Mouse (Mus musculus) gonadal fat pad, adult 2 months (tissue): ENCODE results near the gene Cbfa2t2. TPM values are rescaled to one million over a fixed set of nuclear protein-coding genes. Genes with fewer than 3 reads are reported as not detected.

Experiments used
- DNase-seq: peaks from one replicate; pipeline ENCODE4 v3.0.0-alpha.2; 2012; ENCODE audit warnings: low read depth
- polyA plus RNA-seq: library from polyadenylated mRNA; depleted of rRNA; stranded (reverse); fragments of >200 nt; gene quantifications from 2 replicates; pipeline ENCODE4 v1.2.3, GENCODE M21; 2012; rRNA removed

Gene Cbfa2t2
- polyA plus RNA-seq, 1 experiment = 12.0 TPM

- DNase-seq = no peak
Observed at GRCm38 (mm10) chr2:154569071-154569748, 132.9 kb downstream of the Cbfa2t2 start.

GRCm38 (mm10) chr2:154569836-154570286, 133.6 kb downstream of the Cbfa2t2 start, which contains the start of gene E2f1:
TSS of gene E2f1 (minus strand) at chr2:154569892.
- no peak for DNase-seq

- no peak for DNase-seq
Observed at GRCm38 (mm10) chr2:154570666-154571065, 134.4 kb downstream of the Cbfa2t2 start.

GRCm38 (mm10) chr2:154571266-154571665, 135.0 kb downstream of the Cbfa2t2 start:
- no peak for DNase-seq

- no peak for DNase-seq
Observed at GRCm38 (mm10) chr2:154571976-154572375, 135.7 kb downstream of the Cbfa2t2 start.

GRCm38 (mm10) chr2:154572996-154573395, 136.7 kb downstream of the Cbfa2t2 start:
- DNase-seq = no peak

GRCm38 (mm10) chr2:154574271-154574670, 138.0 kb downstream of the Cbfa2t2 start:
- no peak for DNase-seq

GRCm38 (mm10) chr2:154576876-154577743, 140.8 kb downstream of the Cbfa2t2 start:
- DNase-seq = no peak

GRCm38 (mm10) chr2:154577744-154578067, 141.4 kb downstream of the Cbfa2t2 start:
- no peak for DNase-seq

GRCm38 (mm10) chr2:154580586-154580985, 144.3 kb downstream of the Cbfa2t2 start:
- DNase-seq = no peak

- DNase-seq = no peak
Observed at GRCm38 (mm10) chr2:154581421-154581820, 145.1 kb downstream of the Cbfa2t2 start.

GRCm38 (mm10) chr2:154583906-154584872, 147.9 kb downstream of the Cbfa2t2 start:
- no peak for DNase-seq

GRCm38 (mm10) chr2:154584931-154585601, 148.8 kb downstream of the Cbfa2t2 start:
- DNase-seq = no peak

GRCm38 (mm10) chr2:154586405-154586804, 150.1 kb downstream of the Cbfa2t2 start:
- DNase-seq = no peak

Other genes with a start within 250 kb of the Cbfa2t2 start
- not detected in 2 replicates for gene Bpifb1, start 245.7 kb upstream of the Cbfa2t2 start, polyA plus RNA-seq
- gene Bpifb5, start 212.7 kb upstream of the Cbfa2t2 start, polyA plus RNA-seq = 0.31 and 0.34 TPM in 2 replicates
- not detected in 2 replicates for gene Bpifb9a, start 178.6 kb upstream of the Cbfa2t2 start, polyA plus RNA-seq
- not detected in 2 replicates for gene Bpifb9b, start 129.3 kb upstream of the Cbfa2t2 start, polyA plus RNA-seq
- 12.0 and 13.4 TPM in 2 replicates for gene Cdk5rap1, start 63.5 kb upstream of the Cbfa2t2 start, polyA plus RNA-seq
- gene Snta1, start 28.4 kb upstream of the Cbfa2t2 start, polyA plus RNA-seq = 40.8 and 51.8 TPM in 2 replicates
- gene 1700003F12Rik, start 110.6 kb downstream of the Cbfa2t2 start, polyA plus RNA-seq = 1.9 and 5.3 TPM in 2 replicates
- gene Actl10, start 115.3 kb downstream of the Cbfa2t2 start, polyA plus RNA-seq = 0.18 and 0.30 TPM in 2 replicates
- gene Necab3, start 122.4 kb downstream of the Cbfa2t2 start, polyA plus RNA-seq = 3.2 and 4.9 TPM in 2 replicates
- 6.4 and 7.3 TPM in 2 replicates for gene E2f1, start 133.4 kb downstream of the Cbfa2t2 start, polyA plus RNA-seq
- 47.5 and 68.3 TPM in 2 replicates for gene Pxmp4, start 167.2 kb downstream of the Cbfa2t2 start, polyA plus RNA-seq
- gene Zfp341, start 176.8 kb downstream of the Cbfa2t2 start, polyA plus RNA-seq = 3.9 and 4.4 TPM in 2 replicates
- gene 4930519P11Rik, start 177.0 kb downstream of the Cbfa2t2 start, polyA plus RNA-seq = 0.81 and 2.0 TPM in 2 replicates
- 111 and 177 TPM in 2 replicates for gene Chmp4b, start 215.2 kb downstream of the Cbfa2t2 start, polyA plus RNA-seq